Mouse (Mus musculus) lung, embryonic 16.5 days (tissue): ENCODE measurements around the gene Rasl11a. TPM values are rescaled to one million over a fixed set of nuclear protein-coding genes. Genes with fewer than 3 reads are reported as not detected.
A peak's percentile ranks its signal among the peaks of the same experiment; 100 is the strongest.

Source experiments
- ATAC-seq: fragments of 200-750 bp; cut with Nextera tagmentation; 2 replicates; pipeline ENCODE4 v1.8.0; 2017; ENCODE audit warnings: low read depth, mild to moderate bottlenecking, moderate library complexity
- H3K27ac ChIP-seq: fragments of 300-500 bp; sonication (generic); 2 replicates; pipeline ENCODE4 v1.5.1; 2014; ENCODE audit warnings: mild to moderate bottlenecking, control low read depth, low read length
- H3K27me3 ChIP-seq: fragments of 300-500 bp; sonication (generic); 2 replicates; pipeline ENCODE4 v1.6.1; 2014; ENCODE audit warnings: low read depth, low read length, mixed read lengths; ENCODE audit not compliant: control insufficient read depth, insufficient read depth
- H3K36me3 ChIP-seq: fragments of 300-500 bp; sonication (generic); 2 replicates; pipeline ENCODE4 v1.6.1; 2014; ENCODE audit warnings: low read length; ENCODE audit not compliant: control insufficient read depth, insufficient read depth
- H3K4me1 ChIP-seq: fragments of 300-500 bp; sonication (generic); replicated peaks from 2 replicates; pipeline ENCODE4 v1.6.1; 2014; ENCODE audit warnings: low read length, mixed read lengths; ENCODE audit not compliant: control insufficient read depth, insufficient read depth
- H3K4me2 ChIP-seq: fragments of 300-500 bp; sonication (generic); 2 replicates; pipeline ENCODE4 v1.6.1; 2014; ENCODE audit warnings: low read depth, low read length, control low read depth
- H3K4me3 ChIP-seq: fragments of 300-500 bp; sonication (generic); 2 replicates; pipeline ENCODE4 v1.5.1; 2014; ENCODE audit warnings: mild to moderate bottlenecking, low read length, control low read depth
- H3K9ac ChIP-seq: fragments of 300-500 bp; sonication (generic); 2 replicates; pipeline ENCODE4 v1.6.1; 2014; ENCODE audit warnings: low read length, control low read depth
- H3K9me3 ChIP-seq: fragments of 300-500 bp; sonication (generic); 2 replicates; pipeline ENCODE4 v1.6.1; 2016; ENCODE audit warnings: low read length; ENCODE audit not compliant: control insufficient read depth
- WGBS: fragments of 180-500 bp; shearing (Covaris S2); extraction: QIAGEN DNeasy Blood & Tissue Kit; methylation state at CpG from one replicate; pipeline ENCODE4 v1.1.7; 2014; 5-methylcytosine and 5-hydroxymethylcytosine counted together
- polyA plus RNA-seq: library from polyadenylated mRNA; unstranded; fragments of >200 nt; fragmentation: Nextera tagmentation; extraction: Ambion mirVana; gene quantifications from 2 replicates; pipeline ENCODE4 v1.2.1, GENCODE M21; 2015

The Rasl11a gene
- polyA plus RNA-seq = 30.0 and 33.9 TPM in 2 replicates

GRCm38 (mm10) chr5:146844945-146845365 is at the start of gene Rasl11a:
Gene Rasl11a, plus strand, starts transcription at chr5:146845071.
- peak; percentile 94 for ATAC-seq
- no peaks in the 10 kb centered on the region for H3K36me3 ChIP-seq
- WGBS = under 1% methylated on average over 39 of the region's 40 CpGs

GRCm38 (mm10) chr5:146795728-146796127 is 49.1 kb upstream of the Rasl11a start:
- Histone ChIP-seq H3K4me3 (no peak overlapping the region), H3K4me2 (no peak overlapping the region), H3K9me3 (no peaks in the 10 kb centered on the region), H3K36me3 (no peaks in the 10 kb centered on the region), H3K9ac (no peak overlapping the region), H3K27me3 (no peaks in the 10 kb centered on the region), H3K27ac (no peak overlapping the region), H3K4me1 (peaks cover 24% of the 10 kb centered on the region)
- ATAC-seq = no peak
- 68% methylated on average over 13 of the region's 13 CpGs for WGBS

More at GRCm38 (mm10) chr5:146844945-146845365, at the start of gene Rasl11a:
- H3K4me3 ChIP-seq = peak within 1 kb of the TSS; percentile 77
- peak within 1 kb of the TSS; percentile 74 for H3K27ac ChIP-seq
- peak within 1 kb of the TSS; percentile 97 for H3K4me2 ChIP-seq
- peaks cover 22% of the 10 kb centered on the region for H3K4me1 ChIP-seq
- peak within 1 kb of the TSS; percentile 81 for H3K9ac ChIP-seq
- no peaks in the 10 kb centered on the region for H3K9me3 ChIP-seq
- H3K27me3 ChIP-seq = no peaks in the 10 kb centered on the region

- peaks cover 6% of the 10 kb centered on the region; the same call in 1 of the 2 replicates for H3K9me3 ChIP-seq
- no peak for ATAC-seq
Observed at GRCm38 (mm10) chr5:146798031-146798430, 46.8 kb upstream of the Rasl11a start.

GRCm38 (mm10) chr5:146806004-146806430 is 38.9 kb upstream of the Rasl11a start:
- WGBS = 61% methylated on average over 8 of the region's 8 CpGs
- H3K36me3 ChIP-seq = no peaks in the 10 kb centered on the region
- no peak overlapping the region for H3K4me2 ChIP-seq
- H3K9ac ChIP-seq = no peak overlapping the region
- H3K4me3 ChIP-seq = no peak overlapping the region
- H3K4me1 ChIP-seq = no peaks in the 10 kb centered on the region
- no peak overlapping the region for H3K27ac ChIP-seq
- ATAC-seq = no peak
- peaks cover 6% of the 10 kb centered on the region; the same call in 1 of the 2 replicates for H3K9me3 ChIP-seq
- H3K27me3 ChIP-seq = no peaks in the 10 kb centered on the region

More at GRCm38 (mm10) chr5:146798031-146798430, 46.8 kb upstream of the Rasl11a start:
- Histone ChIP-seq H3K27ac (no peak overlapping the region), H3K4me2 (no peak overlapping the region), H3K36me3 (no peaks in the 10 kb centered on the region), H3K9ac (no peak overlapping the region), H3K4me3 (no peak overlapping the region), H3K27me3 (no peaks in the 10 kb centered on the region), H3K4me1 (peaks cover 6% of the 10 kb centered on the region)
- WGBS = 42% methylated on average over 9 of the region's 9 CpGs

GRCm38 (mm10) chr5:146809951-146810350 is 34.9 kb upstream of the Rasl11a start:
- Histone ChIP-seq H3K9me3 (no peaks in the 10 kb centered on the region), H3K27ac (no peak overlapping the region), H3K4me3 (no peak overlapping the region), H3K4me1 (no peaks in the 10 kb centered on the region), H3K4me2 (no peak overlapping the region), H3K27me3 (no peaks in the 10 kb centered on the region), H3K36me3 (no peaks in the 10 kb centered on the region), H3K9ac (no peak overlapping the region)
- ATAC-seq = no peak
- WGBS = 60% methylated on average over 5 of the region's 5 CpGs

GRCm38 (mm10) chr5:146812866-146813265 is 32.0 kb upstream of the Rasl11a start:
- no peak for ATAC-seq
- WGBS = 80% methylated on average over 5 of the region's 5 CpGs

GRCm38 (mm10) chr5:146813421-146813820 is 31.4 kb upstream of the Rasl11a start:
- no peaks in the 10 kb centered on the region for H3K4me1 ChIP-seq
- H3K27ac ChIP-seq = no peak overlapping the region
- H3K4me3 ChIP-seq = no peak overlapping the region
- ATAC-seq = no peak
- WGBS = 80% methylated on average over 4 of the region's 4 CpGs
- no peak overlapping the region for H3K4me2 ChIP-seq
- H3K27me3 ChIP-seq = no peaks in the 10 kb centered on the region
- no peak overlapping the region for H3K9ac ChIP-seq
- H3K36me3 ChIP-seq = no peaks in the 10 kb centered on the region
- no peaks in the 10 kb centered on the region for H3K9me3 ChIP-seq

More at GRCm38 (mm10) chr5:146812866-146813265, 32.0 kb upstream of the Rasl11a start:
- Histone ChIP-seq H3K9ac (no peak overlapping the region), H3K4me2 (no peak overlapping the region), H3K36me3 (no peaks in the 10 kb centered on the region), H3K4me1 (no peaks in the 10 kb centered on the region), H3K9me3 (no peaks in the 10 kb centered on the region), H3K4me3 (no peak overlapping the region), H3K27ac (no peak overlapping the region), H3K27me3 (no peaks in the 10 kb centered on the region)

GRCm38 (mm10) chr5:146815394-146815793 is 29.5 kb upstream of the Rasl11a start:
- no peak overlapping the region for H3K9ac ChIP-seq
- no peaks in the 10 kb centered on the region for H3K36me3 ChIP-seq
- H3K4me3 ChIP-seq = no peak overlapping the region
- H3K4me1 ChIP-seq = no peaks in the 10 kb centered on the region
- H3K27ac ChIP-seq = no peak overlapping the region
- ATAC-seq = no peak
- no peak overlapping the region for H3K4me2 ChIP-seq
- H3K9me3 ChIP-seq = no peaks in the 10 kb centered on the region
- WGBS = 78% methylated on average over 4 of the region's 4 CpGs
- H3K27me3 ChIP-seq = no peaks in the 10 kb centered on the region

- 62% methylated on average over 8 of the region's 8 CpGs for WGBS
- no peaks in the 10 kb centered on the region for H3K36me3 ChIP-seq
- H3K9me3 ChIP-seq = no peaks in the 10 kb centered on the region
- H3K4me2 ChIP-seq = no peak overlapping the region
- no peaks in the 10 kb centered on the region for H3K27me3 ChIP-seq
- no peaks in the 10 kb centered on the region for H3K4me1 ChIP-seq
- H3K4me3 ChIP-seq = no peak overlapping the region
- ATAC-seq = no peak
- H3K9ac ChIP-seq = no peak overlapping the region
- no peak overlapping the region for H3K27ac ChIP-seq
Observed at GRCm38 (mm10) chr5:146817583-146817982, 27.3 kb upstream of the Rasl11a start.
